Mouse (Mus musculus): ENCODE results near the gene Mitf. TPM values are rescaled to one million over a fixed set of nuclear protein-coding genes. Genes with fewer than 3 reads are reported as not detected.

Gene Mitf
- polyA plus RNA-seq, 1 experiment from 2014 or later: 26.4 TPM

- 86% methylated on average over 7 of the region's 7 CpGs for WGBS
- no peak for ATAC-seq (ENCODE audit: insufficient number of reproducible peaks, insufficient read depth, low FRiP score, low read depth)
- H3K4me3 ChIP-seq (ENCODE audit: control insufficient read depth in 1 of 2, insufficient read depth in 1 of 2, low read depth in 1 of 2, low read length in 2 of 2): no peak overlapping the region
These were observed 59.7 kb downstream of the Mitf start for GRCm38 (mm10) chr6:97866575-97866974.

GRCm38 (mm10) chr6:97868005-97868404 lies 61.2 kb downstream of the Mitf start:
- Histone ChIP-seq H3K36me3 (ENCODE audit: control insufficient read depth, insufficient read depth, low read length) (no peaks in the 10 kb centered on the region), H3K9ac (ENCODE audit: low read length) (no peak overlapping the region), H3K9me3 (ENCODE audit: control insufficient read depth, low read length) (no peaks in the 10 kb centered on the region), H3K27ac (replicated peaks in 1 of 2; ENCODE audit: control insufficient read depth in 1 of 2, insufficient read depth in 1 of 2, low read depth in 2 of 2, low read length in 2 of 2) (no peak overlapping the region), H3K27me3 (ENCODE audit: control insufficient read depth, insufficient read depth, low read length) (no peaks in the 10 kb centered on the region), H3K4me1 (ENCODE audit: control insufficient read depth in 2 of 2, insufficient read depth in 2 of 2, low read length in 2 of 2) (peaks cover 3 to 19% of the 10 kb centered on the region in 2 experiments), H3K4me3 (ENCODE audit: control insufficient read depth in 1 of 2, insufficient read depth in 1 of 2, low read depth in 1 of 2, low read length in 2 of 2) (no peak overlapping the region), H3K4me2 (ENCODE audit: low read length) (no peak overlapping the region)
- no peak for ATAC-seq (ENCODE audit: insufficient number of reproducible peaks, insufficient read depth, low FRiP score, low read depth)
- WGBS: 60% methylated on average over 1 of the region's 1 CpGs

More at GRCm38 (mm10) chr6:97866575-97866974, 59.7 kb downstream of the Mitf start:
- H3K9me3 ChIP-seq (ENCODE audit: control insufficient read depth, low read length): no peaks in the 10 kb centered on the region
- H3K4me2 ChIP-seq (ENCODE audit: low read length): no peak overlapping the region
- no peaks in the 10 kb centered on the region for H3K27me3 ChIP-seq (ENCODE audit: control insufficient read depth, insufficient read depth, low read length)
- no peak overlapping the region for H3K9ac ChIP-seq (ENCODE audit: low read length)
- H3K4me1 ChIP-seq (ENCODE audit: control insufficient read depth in 2 of 2, insufficient read depth in 2 of 2, low read length in 2 of 2): peaks cover 3 to 18% of the 10 kb centered on the region in 2 experiments
- H3K36me3 ChIP-seq (ENCODE audit: control insufficient read depth, insufficient read depth, low read length): no peaks in the 10 kb centered on the region
- no peak overlapping the region for H3K27ac ChIP-seq (replicated peaks in 1 of 2; ENCODE audit: control insufficient read depth in 1 of 2, insufficient read depth in 1 of 2, low read depth in 2 of 2, low read length in 2 of 2)

GRCm38 (mm10) chr6:97869953-97870352 lies 63.1 kb downstream of the Mitf start:
- Histone ChIP-seq H3K4me3 (ENCODE audit: control insufficient read depth in 1 of 2, insufficient read depth in 1 of 2, low read depth in 1 of 2, low read length in 2 of 2) (no peak overlapping the region), H3K36me3 (ENCODE audit: control insufficient read depth, insufficient read depth, low read length) (no peaks in the 10 kb centered on the region), H3K9me3 (ENCODE audit: control insufficient read depth, low read length) (no peaks in the 10 kb centered on the region), H3K4me2 (ENCODE audit: low read length) (no peak overlapping the region), H3K9ac (ENCODE audit: low read length) (no peak overlapping the region), H3K27ac (replicated peaks in 1 of 2; ENCODE audit: control insufficient read depth in 1 of 2, insufficient read depth in 1 of 2, low read depth in 2 of 2, low read length in 2 of 2) (peak overlapping the region; percentile 33 to 55; a peak in 3 of 4 replicates), H3K27me3 (ENCODE audit: control insufficient read depth, insufficient read depth, low read length) (no peaks in the 10 kb centered on the region), H3K4me1 (ENCODE audit: control insufficient read depth in 2 of 2, insufficient read depth in 2 of 2, low read length in 2 of 2) (peaks cover 8 to 23% of the 10 kb centered on the region in 2 experiments)
- WGBS: 28% methylated on average over 4 of the region's 4 CpGs
- no peak for ATAC-seq (ENCODE audit: insufficient number of reproducible peaks, insufficient read depth, low FRiP score, low read depth)

GRCm38 (mm10) chr6:97871296-97872030 lies 64.6 kb downstream of the Mitf start:
- no peaks in the 10 kb centered on the region for H3K9me3 ChIP-seq (ENCODE audit: control insufficient read depth, low read length)
- peaks cover 8 to 23% of the 10 kb centered on the region in 2 experiments for H3K4me1 ChIP-seq (ENCODE audit: control insufficient read depth in 2 of 2, insufficient read depth in 2 of 2, low read length in 2 of 2)
- no peaks in the 10 kb centered on the region for H3K27me3 ChIP-seq (ENCODE audit: control insufficient read depth, insufficient read depth, low read length)
- H3K36me3 ChIP-seq (ENCODE audit: control insufficient read depth, insufficient read depth, low read length): no peaks in the 10 kb centered on the region
- WGBS: 86% methylated on average over 4 of the region's 4 CpGs
- no peak overlapping the region for H3K4me2 ChIP-seq (ENCODE audit: low read length)
- H3K9ac ChIP-seq (ENCODE audit: low read length): no peak overlapping the region
- H3K4me3 ChIP-seq (ENCODE audit: control insufficient read depth in 1 of 2, insufficient read depth in 1 of 2, low read depth in 1 of 2, low read length in 2 of 2): no peak overlapping the region
- ATAC-seq (ENCODE audit: insufficient number of reproducible peaks, insufficient read depth, low FRiP score, low read depth): no peak
- H3K27ac ChIP-seq (replicated peaks in 1 of 2; ENCODE audit: control insufficient read depth in 1 of 2, insufficient read depth in 1 of 2, low read depth in 2 of 2, low read length in 2 of 2): no peak overlapping the region

- 48% methylated on average over 2 of the region's 2 CpGs for WGBS
- Histone ChIP-seq H3K9ac (ENCODE audit: low read length) (no peak overlapping the region; the same call in 1 of the 2 replicates), H3K27me3 (ENCODE audit: control insufficient read depth, insufficient read depth, low read length) (no peaks in the 10 kb centered on the region), H3K9me3 (ENCODE audit: control insufficient read depth, low read length) (no peaks in the 10 kb centered on the region), H3K36me3 (ENCODE audit: control insufficient read depth, insufficient read depth, low read length) (no peaks in the 10 kb centered on the region), H3K4me2 (ENCODE audit: low read length) (no peak overlapping the region), H3K4me1 (ENCODE audit: control insufficient read depth in 2 of 2, insufficient read depth in 2 of 2, low read length in 2 of 2) (peaks cover 16 to 33% of the 10 kb centered on the region in 2 experiments), H3K4me3 (ENCODE audit: control insufficient read depth in 1 of 2, insufficient read depth in 1 of 2, low read depth in 1 of 2, low read length in 2 of 2) (no peak overlapping the region), H3K27ac (replicated peaks in 1 of 2; ENCODE audit: control insufficient read depth in 1 of 2, insufficient read depth in 1 of 2, low read depth in 2 of 2, low read length in 2 of 2) (no peak overlapping the region; a peak in 1 of 4 replicates)
- ATAC-seq (ENCODE audit: insufficient number of reproducible peaks, insufficient read depth, low FRiP score, low read depth): no peak
These were observed 66.2 kb downstream of the Mitf start for GRCm38 (mm10) chr6:97873102-97873501.

- no peaks in the 10 kb centered on the region for H3K36me3 ChIP-seq (ENCODE audit: control insufficient read depth, insufficient read depth, low read length)
- H3K4me2 ChIP-seq (ENCODE audit: low read length): peak overlapping the region; percentile 19; the same call in 1 of the 2 replicates
- 41% methylated on average over 2 of the region's 2 CpGs for whole genome bisulfite sequencing
- H3K27ac ChIP-seq (replicated peaks in 1 of 2; ENCODE audit: control insufficient read depth in 1 of 2, insufficient read depth in 1 of 2, low read depth in 2 of 2, low read length in 2 of 2): peak overlapping the region; percentile 88 to 92
- no peaks in the 10 kb centered on the region for H3K9me3 ChIP-seq (ENCODE audit: control insufficient read depth, low read length)
- no peak overlapping the region for H3K9ac ChIP-seq (ENCODE audit: low read length)
- no peak overlapping the region for H3K4me3 ChIP-seq (ENCODE audit: control insufficient read depth in 1 of 2, insufficient read depth in 1 of 2, low read depth in 1 of 2, low read length in 2 of 2)
- no peak for ATAC-seq (ENCODE audit: insufficient number of reproducible peaks, insufficient read depth, low FRiP score, low read depth)
- H3K4me1 ChIP-seq (ENCODE audit: control insufficient read depth in 2 of 2, insufficient read depth in 2 of 2, low read length in 2 of 2): peaks cover 25 to 56% of the 10 kb centered on the region in 2 experiments
- H3K27me3 ChIP-seq (ENCODE audit: control insufficient read depth, insufficient read depth, low read length): no peaks in the 10 kb centered on the region
These were observed 70.1 kb downstream of the Mitf start for GRCm38 (mm10) chr6:97876990-97877389.

- H3K9ac ChIP-seq (ENCODE audit: low read length): no peak overlapping the region
- no peaks in the 10 kb centered on the region for H3K27me3 ChIP-seq (ENCODE audit: control insufficient read depth, insufficient read depth, low read length)
- peak overlapping the region; percentile 88 to 92 for H3K27ac ChIP-seq (replicated peaks in 1 of 2; ENCODE audit: control insufficient read depth in 1 of 2, insufficient read depth in 1 of 2, low read depth in 2 of 2, low read length in 2 of 2)
- no peaks in the 10 kb centered on the region for H3K9me3 ChIP-seq (ENCODE audit: control insufficient read depth, low read length)
- no peak overlapping the region for H3K4me3 ChIP-seq (ENCODE audit: control insufficient read depth in 1 of 2, insufficient read depth in 1 of 2, low read depth in 1 of 2, low read length in 2 of 2)
- H3K36me3 ChIP-seq (ENCODE audit: control insufficient read depth, insufficient read depth, low read length): no peaks in the 10 kb centered on the region
- H3K4me2 ChIP-seq (ENCODE audit: low read length): peak overlapping the region; percentile 19; the same call in 1 of the 2 replicates
- peak; percentile 59; the same call in 1 of the 2 replicates for ATAC-seq (ENCODE audit: insufficient number of reproducible peaks, insufficient read depth, low FRiP score, low read depth)
- peaks cover 27 to 58% of the 10 kb centered on the region in 2 experiments for H3K4me1 ChIP-seq (ENCODE audit: control insufficient read depth in 2 of 2, insufficient read depth in 2 of 2, low read length in 2 of 2)
- 25% methylated on average over 6 of the region's 6 CpGs for WGBS
These were observed 70.6 kb downstream of the Mitf start for GRCm38 (mm10) chr6:97877492-97877891.
